Mouse (Mus musculus) hindbrain, embryonic 15.5 days (tissue): ENCODE measurements around the gene Itgb1bp1. TPM values are rescaled to one million over a fixed set of nuclear protein-coding genes. Genes with fewer than 3 reads are reported as not detected.

Experiments used
- ATAC-seq: fragments of 200-750 bp; cut with Nextera tagmentation; 2 replicates; pipeline ENCODE4 v1.8.0; 2017; ENCODE audit warnings: low read depth, moderate number of reproducible peaks, moderate TSS enrichment; ENCODE audit not compliant: low FRiP score
- H3K27ac ChIP-seq: fragments of 300-500 bp; sonication (generic); replicated peaks from 2 replicates; pipeline ENCODE4 v1.5.1; 2015; ENCODE audit warnings: mild to moderate bottlenecking, inconsistent platforms
- H3K27me3 ChIP-seq: fragments of 300-500 bp; sonication (generic); 2 replicates; pipeline ENCODE4 v1.6.1; 2015; ENCODE audit warnings: control low read depth, inconsistent platforms
- H3K36me3 ChIP-seq: fragments of 300-500 bp; sonication (generic); 2 replicates; pipeline ENCODE4 v1.6.1; 2015; ENCODE audit warnings: control low read depth, inconsistent platforms
- H3K4me1 ChIP-seq: fragments of 300-500 bp; sonication (generic); replicated peaks from 2 replicates; pipeline ENCODE4 v1.6.1; 2015; ENCODE audit warnings: control low read depth, inconsistent platforms
- H3K4me2 ChIP-seq: fragments of 300-500 bp; sonication (generic); 2 replicates; pipeline ENCODE4 v1.6.1; 2015; ENCODE audit warnings: moderate library complexity, mild to moderate bottlenecking, inconsistent platforms
- H3K4me3 ChIP-seq: fragments of 300-500 bp; sonication (generic); 2 replicates; pipeline ENCODE4 v1.5.1; 2015; ENCODE audit warnings: mild to moderate bottlenecking, inconsistent platforms
- H3K9ac ChIP-seq: fragments of 300-500 bp; sonication (generic); 2 replicates; pipeline ENCODE4 v1.6.1; 2015; ENCODE audit warnings: inconsistent platforms
- H3K9me3 ChIP-seq: fragments of 300-500 bp; sonication (generic); 2 replicates; pipeline ENCODE4 v1.6.1; 2016; ENCODE audit warnings: control low read depth, inconsistent platforms
- WGBS: fragments of 180-500 bp; shearing (Covaris S2); methylation state at CpG from one replicate; pipeline ENCODE4 v1.1.7; 2015; 5-methylcytosine and 5-hydroxymethylcytosine counted together
- polyA plus RNA-seq: library from polyadenylated mRNA; unstranded; fragments of >200 nt; fragmentation: Nextera tagmentation; extraction: Ambion mirVana; gene quantifications from 2 replicates; pipeline ENCODE4 v1.2.1, GENCODE M21; 2015

Gene Itgb1bp1
- polyA plus RNA-seq, 1 experiment from 2014 or later = 39.3 TPM

GRCm38 (mm10) chr12:21265501-21265900 lies 20.6 kb downstream of the Itgb1bp1 start:
- no peak overlapping the region for H3K27ac ChIP-seq
- no peaks in the 10 kb centered on the region for H3K9me3 ChIP-seq
- H3K36me3 ChIP-seq = peaks cover 51% of the 10 kb centered on the region
- no peaks in the 10 kb centered on the region for H3K27me3 ChIP-seq
- no peak for ATAC-seq
- H3K4me2 ChIP-seq = no peak overlapping the region
- no peak overlapping the region for H3K9ac ChIP-seq
- no peaks in the 10 kb centered on the region for H3K4me1 ChIP-seq
- 89% methylated on average over 4 of the region's 4 CpGs for WGBS
- H3K4me3 ChIP-seq = no peak overlapping the region

- Histone ChIP-seq H3K27ac (no peak overlapping the region), H3K4me3 (no peak overlapping the region), H3K4me1 (no peaks in the 10 kb centered on the region), H3K4me2 (no peak overlapping the region), H3K9me3 (no peaks in the 10 kb centered on the region), H3K36me3 (peaks cover 46% of the 10 kb centered on the region), H3K9ac (no peak overlapping the region), H3K27me3 (no peaks in the 10 kb centered on the region)
- WGBS = 88% methylated on average over 3 of the region's 3 CpGs
- no peak for ATAC-seq
These were observed 21.1 kb downstream of the Itgb1bp1 start for GRCm38 (mm10) chr12:21264970-21265369.

GRCm38 (mm10) chr12:21264241-21264640 lies 21.8 kb downstream of the Itgb1bp1 start:
- 73% methylated on average over 5 of the region's 5 CpGs for WGBS
- no peak overlapping the region for H3K27ac ChIP-seq
- H3K9me3 ChIP-seq = no peaks in the 10 kb centered on the region
- no peak overlapping the region for H3K4me3 ChIP-seq
- no peak for ATAC-seq
- no peaks in the 10 kb centered on the region for H3K27me3 ChIP-seq
- no peaks in the 10 kb centered on the region for H3K4me1 ChIP-seq
- no peak overlapping the region for H3K9ac ChIP-seq
- no peak overlapping the region for H3K4me2 ChIP-seq
- H3K36me3 ChIP-seq = peaks cover 50% of the 10 kb centered on the region

- H3K9ac ChIP-seq = no peak overlapping the region
- 95% methylated on average over 5 of the region's 5 CpGs for WGBS
- no peak for ATAC-seq
These were observed 22.8 kb downstream of the Itgb1bp1 start for GRCm38 (mm10) chr12:21263256-21263655.

GRCm38 (mm10) chr12:21261521-21261920 lies 24.6 kb downstream of the Itgb1bp1 start:
- Histone ChIP-seq H3K4me1 (no peaks in the 10 kb centered on the region), H3K36me3 (peaks cover 51% of the 10 kb centered on the region), H3K27ac (no peak overlapping the region), H3K9me3 (no peaks in the 10 kb centered on the region), H3K9ac (no peak overlapping the region), H3K4me2 (no peak overlapping the region), H3K27me3 (no peaks in the 10 kb centered on the region), H3K4me3 (no peak overlapping the region)
- ATAC-seq = no peak
- 88% methylated on average over 4 of the region's 4 CpGs for WGBS

More at GRCm38 (mm10) chr12:21263256-21263655, 22.8 kb downstream of the Itgb1bp1 start:
- no peaks in the 10 kb centered on the region for H3K9me3 ChIP-seq
- no peak overlapping the region for H3K27ac ChIP-seq
- no peaks in the 10 kb centered on the region for H3K27me3 ChIP-seq
- no peaks in the 10 kb centered on the region for H3K4me1 ChIP-seq
- H3K36me3 ChIP-seq = peaks cover 48% of the 10 kb centered on the region
- H3K4me3 ChIP-seq = no peak overlapping the region
- no peak overlapping the region for H3K4me2 ChIP-seq

- no peak overlapping the region for H3K27ac ChIP-seq
- 98% methylated on average over 6 of the region's 6 CpGs for WGBS
- no peak overlapping the region for H3K9ac ChIP-seq
- no peaks in the 10 kb centered on the region for H3K4me1 ChIP-seq
- peaks cover 51% of the 10 kb centered on the region for H3K36me3 ChIP-seq
- no peak for ATAC-seq
- no peak overlapping the region for H3K4me3 ChIP-seq
- no peak overlapping the region for H3K4me2 ChIP-seq
- H3K27me3 ChIP-seq = no peaks in the 10 kb centered on the region
- no peaks in the 10 kb centered on the region for H3K9me3 ChIP-seq
These were observed 25.4 kb downstream of the Itgb1bp1 start for GRCm38 (mm10) chr12:21260494-21261256.

- 75% methylated on average over 7 of the region's 7 CpGs for WGBS
- ATAC-seq = no peak
- peaks cover 72% of the 10 kb centered on the region for H3K36me3 ChIP-seq
These were observed 38.2 kb downstream of the Itgb1bp1 start for GRCm38 (mm10) chr12:21247711-21248392.

GRCm38 (mm10) chr12:21244375-21244960 lies 41.6 kb downstream of the Itgb1bp1 start:
- H3K9ac ChIP-seq = no peak overlapping the region
- peaks cover 55% of the 10 kb centered on the region for H3K36me3 ChIP-seq
- no peaks in the 10 kb centered on the region for H3K27me3 ChIP-seq
- ATAC-seq = no peak
- no peak overlapping the region for H3K4me3 ChIP-seq
- H3K27ac ChIP-seq = no peak overlapping the region
- 96% methylated on average over 11 of the region's 11 CpGs for WGBS
- no peaks in the 10 kb centered on the region for H3K9me3 ChIP-seq
- no peaks in the 10 kb centered on the region for H3K4me1 ChIP-seq
- no peak overlapping the region for H3K4me2 ChIP-seq

More at GRCm38 (mm10) chr12:21247711-21248392, 38.2 kb downstream of the Itgb1bp1 start:
- no peak overlapping the region for H3K9ac ChIP-seq
- H3K27me3 ChIP-seq = no peaks in the 10 kb centered on the region
- no peak overlapping the region for H3K4me2 ChIP-seq
- H3K4me1 ChIP-seq = no peaks in the 10 kb centered on the region
- H3K9me3 ChIP-seq = no peaks in the 10 kb centered on the region
- H3K27ac ChIP-seq = no peak overlapping the region
- H3K4me3 ChIP-seq = no peak overlapping the region

- no peak for ATAC-seq
- Histone ChIP-seq H3K4me2 (no peak overlapping the region), H3K36me3 (peaks cover 51% of the 10 kb centered on the region)
These were observed 44.1 kb downstream of the Itgb1bp1 start for GRCm38 (mm10) chr12:21241965-21242364.

GRCm38 (mm10) chr12:21234560-21234959 lies 51.5 kb downstream of the Itgb1bp1 start:
- Histone ChIP-seq H3K9ac (no peak overlapping the region), H3K27ac (no peak overlapping the region), H3K27me3 (no peaks in the 10 kb centered on the region), H3K4me1 (peaks cover 4% of the 10 kb centered on the region; the same call in 1 of the 2 replicates), H3K9me3 (no peaks in the 10 kb centered on the region), H3K4me2 (no peak overlapping the region), H3K36me3 (peaks cover 57% of the 10 kb centered on the region), H3K4me3 (no peak overlapping the region)
- ATAC-seq = no peak
- WGBS = 88% methylated on average over 2 of the region's 2 CpGs

More at GRCm38 (mm10) chr12:21241965-21242364, 44.1 kb downstream of the Itgb1bp1 start:
- WGBS = 60% methylated on average over 3 of the region's 3 CpGs
- Histone ChIP-seq H3K4me3 (no peak overlapping the region), H3K4me1 (no peaks in the 10 kb centered on the region), H3K27ac (no peak overlapping the region), H3K9me3 (no peaks in the 10 kb centered on the region), H3K9ac (no peak overlapping the region), H3K27me3 (no peaks in the 10 kb centered on the region)

- H3K4me1 ChIP-seq = peaks cover 8% of the 10 kb centered on the region
- H3K9ac ChIP-seq = no peak overlapping the region
- H3K4me2 ChIP-seq = no peak overlapping the region
- no peak overlapping the region for H3K27ac ChIP-seq
- no peaks in the 10 kb centered on the region for H3K9me3 ChIP-seq
- 91% methylated on average over 7 of the region's 7 CpGs for WGBS
- ATAC-seq = no peak
- no peak overlapping the region for H3K4me3 ChIP-seq
- H3K36me3 ChIP-seq = peaks cover 52% of the 10 kb centered on the region
- H3K27me3 ChIP-seq = no peaks in the 10 kb centered on the region
These were observed 52.4 kb downstream of the Itgb1bp1 start for GRCm38 (mm10) chr12:21233727-21234126.
